Mouse (Mus musculus) limb, embryonic 14.5 days (tissue): ENCODE results near the gene Prkcb. TPM values are rescaled to one million over a fixed set of nuclear protein-coding genes. Genes with fewer than 3 reads are reported as not detected.

Source experiments
- ATAC-seq: fragments of 200-750 bp; cut with Nextera tagmentation; 2 replicates; pipeline ENCODE4 v1.8.0; 2017; ENCODE audit warnings: low read depth, moderate number of reproducible peaks, moderate TSS enrichment; ENCODE audit not compliant: low FRiP score
- DNase-seq: peaks from one replicate; pipeline ENCODE4 v3.0.0-alpha.2; 2015; ENCODE audit warnings: low spot score
- H3K27ac ChIP-seq: fragments of 300-500 bp; sonication (generic); replicated peaks from 2 replicates; pipeline ENCODE4 v1.5.1; 2014; ENCODE audit warnings: low read depth, mild to moderate bottlenecking, low read length, moderate library complexity, mixed read lengths
- H3K27me3 ChIP-seq: fragments of 300-500 bp; sonication (generic); 2 replicates; pipeline ENCODE4 v1.6.1; 2014; ENCODE audit warnings: low read length, mixed read lengths; ENCODE audit not compliant: control insufficient read depth, insufficient read depth
- H3K36me3 ChIP-seq: fragments of 300-500 bp; sonication (generic); 2 replicates; pipeline ENCODE4 v1.6.1; 2014; ENCODE audit warnings: mild to moderate bottlenecking, low read length, moderate library complexity, mixed read lengths; ENCODE audit not compliant: control insufficient read depth, insufficient read depth
- H3K4me1 ChIP-seq: fragments of 300-500 bp; sonication (generic); 2 replicates; pipeline ENCODE4 v1.6.1; 2014; ENCODE audit warnings: antibody characterized with exemption, low read length, mixed read lengths; ENCODE audit not compliant: control insufficient read depth, insufficient read depth
- H3K4me2 ChIP-seq: fragments of 300-500 bp; sonication (generic); replicated peaks from 2 replicates; pipeline ENCODE4 v1.6.1; 2014; ENCODE audit warnings: low read depth, mild to moderate bottlenecking, low read length, moderate library complexity; ENCODE audit not compliant: severe bottlenecking
- H3K4me3 ChIP-seq: fragments of 300-500 bp; sonication (generic); replicated peaks from 2 replicates; pipeline ENCODE4 v1.5.1; 2014; ENCODE audit warnings: low read length
- H3K9ac ChIP-seq: fragments of 300-500 bp; sonication (generic); 2 replicates; pipeline ENCODE4 v1.6.1; 2014; ENCODE audit warnings: mild to moderate bottlenecking, low read depth, low read length, moderate library complexity; ENCODE audit not compliant: severe bottlenecking
- H3K9me3 ChIP-seq: fragments of 300-500 bp; sonication (generic); 2 replicates; pipeline ENCODE4 v1.6.1; 2016; ENCODE audit warnings: low read length; ENCODE audit not compliant: control insufficient read depth
- POLR2A ChIP-seq: fragments of 200-500 bp; IDR thresholded peaks from 2 replicates; pipeline ENCODE4 v1.8.0; 2012; ENCODE audit warnings: inconsistent platforms, mild to moderate bottlenecking, moderate library complexity, borderline replicate concordance; ENCODE audit not compliant: insufficient read depth, insufficient read length; ENCODE audit errors: extremely low read depth
- WGBS: fragments of 180-500 bp; shearing (Covaris S2); extraction: QIAGEN DNeasy Blood & Tissue Kit; methylation state at CpG from one replicate; pipeline ENCODE4 v1.1.7; 2014; 5-methylcytosine and 5-hydroxymethylcytosine counted together
- polyA plus RNA-seq, 2 experiments: library from polyadenylated mRNA; depleted of rRNA in 1 of 2; stranded (reverse) in 1 of 2; unstranded in 1 of 2; fragments of >200 nt; fragmentation: Nextera tagmentation in 1 of 2; extraction: Ambion mirVana in 1 of 2; gene quantifications; 2 replicates each; pipeline versions ENCODE4 v1.2.1 to v1.2.3; 2012 to 2014

The Prkcb gene
- polyA plus RNA-seq, 2 experiments = 6.2 to 10.3 TPM

GRCm38 (mm10) chr7:122675207-122675606 is 386.7 kb downstream of the Prkcb start:
- peaks cover 10% of the 10 kb centered on the region; the same call in 1 of the 2 replicates for H3K27me3 ChIP-seq
- no peak for TF ChIP-seq POLR2A
- H3K9ac ChIP-seq = no peak overlapping the region
- H3K4me2 ChIP-seq = no peak overlapping the region
- H3K4me3 ChIP-seq = no peak overlapping the region
- H3K4me1 ChIP-seq = no peaks in the 10 kb centered on the region
- no peaks in the 10 kb centered on the region for H3K36me3 ChIP-seq
- ATAC-seq = no peak
- no peak for DNase-seq
- no peaks in the 10 kb centered on the region for H3K9me3 ChIP-seq
- no peak overlapping the region for H3K27ac ChIP-seq
- WGBS = 87% methylated on average over 7 of the region's 7 CpGs

Other genes starting within 250 kb of the Prkcb start
- 75.7 and 86.8 TPM in 2 replicates for gene Ubfd1, start 221.6 kb upstream of the Prkcb start, polyA plus RNA-seq (2012; rRNA removed)
- 96.4 TPM in 2 replicates for gene Ubfd1, start 221.6 kb upstream of the Prkcb start, polyA plus RNA-seq (2014; fragmentation: Nextera tagmentation; extraction: Ambion mirVana)
- gene Ears2, start 221.5 kb upstream of the Prkcb start, polyA plus RNA-seq (2012; rRNA removed) = 12.7 and 14.6 TPM in 2 replicates
- gene Ears2, start 221.5 kb upstream of the Prkcb start, polyA plus RNA-seq (2014; fragmentation: Nextera tagmentation; extraction: Ambion mirVana) = 16.4 and 16.8 TPM in 2 replicates
- gene Ndufab1, start 186.9 kb upstream of the Prkcb start, polyA plus RNA-seq (2012; rRNA removed) = 127 and 148 TPM in 2 replicates
- gene Ndufab1, start 186.9 kb upstream of the Prkcb start, polyA plus RNA-seq (2014; fragmentation: Nextera tagmentation; extraction: Ambion mirVana) = 554 and 558 TPM in 2 replicates
- gene Palb2, start 155.8 kb upstream of the Prkcb start, polyA plus RNA-seq (2012; rRNA removed) = 9.1 and 10.5 TPM in 2 replicates
- 12.0 and 12.6 TPM in 2 replicates for gene Palb2, start 155.8 kb upstream of the Prkcb start, polyA plus RNA-seq (2014; fragmentation: Nextera tagmentation; extraction: Ambion mirVana)
- 109 and 126 TPM in 2 replicates for gene Dctn5, start 155.7 kb upstream of the Prkcb start, polyA plus RNA-seq (2012; rRNA removed)
- gene Dctn5, start 155.7 kb upstream of the Prkcb start, polyA plus RNA-seq (2014; fragmentation: Nextera tagmentation; extraction: Ambion mirVana) = 117 and 120 TPM in 2 replicates
- 80.0 and 86.3 TPM in 2 replicates for gene Plk1, start 129.3 kb upstream of the Prkcb start, polyA plus RNA-seq (2012; rRNA removed)
- 78.4 and 84.6 TPM in 2 replicates for gene Plk1, start 129.3 kb upstream of the Prkcb start, polyA plus RNA-seq (2014; fragmentation: Nextera tagmentation; extraction: Ambion mirVana)
- 0.05 TPM in 1 of 2 replicates, not detected in the other for gene Ern2, start 102.5 kb upstream of the Prkcb start, polyA plus RNA-seq (2012; rRNA removed)
- not detected in 2 replicates for gene Ern2, start 102.5 kb upstream of the Prkcb start, polyA plus RNA-seq (2014; fragmentation: Nextera tagmentation; extraction: Ambion mirVana)
- 0.15 and 0.18 TPM in 2 replicates for gene Chp2, start 69.3 kb upstream of the Prkcb start, polyA plus RNA-seq (2012; rRNA removed)
- 0.18 and 0.45 TPM in 2 replicates for gene Chp2, start 69.3 kb upstream of the Prkcb start, polyA plus RNA-seq (2014; fragmentation: Nextera tagmentation; extraction: Ambion mirVana)